Mouse (Mus musculus) thymus, postnatal 25 days (tissue): Measurements from ENCODE around the gene Rom1.
"Not testable (repeated sequence)": the region's sequence is repeated elsewhere in the genome, so short reads cannot be mapped to it uniquely, and the experiment has no call there.

Experiments
- DNase-seq: peaks from one replicate; pipeline ENCODE4 v3.0.0; 2022

The Rom1 gene

GRCm38 (mm10) chr19:8929224-8930088, at the start of gene Rom1, which contains the start of gene Eml3:
TSS of gene Rom1 (minus strand) at chr19:8929356.
TSS of gene Eml3 (plus strand) at chr19:8929552.
- peak; percentile 90 for DNase-seq

GRCm38 (mm10) chr19:8976535-8976934, 47.4 kb upstream of the Rom1 start:
- DNase-seq, result no peak

GRCm38 (mm10) chr19:8975491-8975890, 46.3 kb upstream of the Rom1 start:
- no peak for DNase-seq

- no peak for DNase-seq
These were observed 45.5 kb upstream of the Rom1 start for GRCm38 (mm10) chr19:8974638-8975037.

GRCm38 (mm10) chr19:8972491-8972890, 43.3 kb upstream of the Rom1 start:
- not testable (repeated sequence) for DNase-seq

GRCm38 (mm10) chr19:8967893-8968292, 38.7 kb upstream of the Rom1 start:
- DNase-seq, result no peak

GRCm38 (mm10) chr19:8967373-8967743, 38.2 kb upstream of the Rom1 start:
- DNase-seq, result no peak

- DNase-seq, result peak; percentile 98
These were observed 37.6 kb upstream of the Rom1 start, which contains the start of gene Eef1g for GRCm38 (mm10) chr19:8966590-8967372. TSS of gene Eef1g (plus strand) at chr19:8967041.

GRCm38 (mm10) chr19:8966198-8966589, 37.0 kb upstream of the Rom1 start:
- no peak for DNase-seq

- no peak for DNase-seq
These were observed 36.6 kb upstream of the Rom1 start for GRCm38 (mm10) chr19:8965771-8966170.

- no peak for DNase-seq
These were observed 35.9 kb upstream of the Rom1 start for GRCm38 (mm10) chr19:8965075-8965474.

- no peak for DNase-seq
These were observed 33.1 kb upstream of the Rom1 start for GRCm38 (mm10) chr19:8962256-8962655.

GRCm38 (mm10) chr19:8954171-8954570, 25.0 kb upstream of the Rom1 start:
- DNase-seq, result no peak

- peak; percentile 92 for DNase-seq
These were observed 24.2 kb upstream of the Rom1 start, which contains the start of gene Tut1 for GRCm38 (mm10) chr19:8953135-8954039. TSS of gene Tut1 (plus strand) at chr19:8953847.

- DNase-seq, result no peak
These were observed 23.1 kb upstream of the Rom1 start for GRCm38 (mm10) chr19:8952241-8952640.

- no peak for DNase-seq
These were observed 21.0 kb upstream of the Rom1 start for GRCm38 (mm10) chr19:8950190-8950589.

GRCm38 (mm10) chr19:8946929-8947328, 17.8 kb upstream of the Rom1 start:
- no peak for DNase-seq

GRCm38 (mm10) chr19:8945251-8945650, 16.1 kb upstream of the Rom1 start:
- no peak for DNase-seq

- DNase-seq, result peak; percentile 65
These were observed 15.6 kb upstream of the Rom1 start for GRCm38 (mm10) chr19:8944750-8945149.

GRCm38 (mm10) chr19:8944062-8944461, 14.9 kb upstream of the Rom1 start:
- no peak for DNase-seq

GRCm38 (mm10) chr19:8943047-8943446, 13.9 kb upstream of the Rom1 start:
- DNase-seq, result no peak

- DNase-seq, result no peak
These were observed 13.3 kb upstream of the Rom1 start for GRCm38 (mm10) chr19:8942276-8942964.
